ENCODE assay signal across 8 mouse cellular contexts in the genomic region with DNA sequence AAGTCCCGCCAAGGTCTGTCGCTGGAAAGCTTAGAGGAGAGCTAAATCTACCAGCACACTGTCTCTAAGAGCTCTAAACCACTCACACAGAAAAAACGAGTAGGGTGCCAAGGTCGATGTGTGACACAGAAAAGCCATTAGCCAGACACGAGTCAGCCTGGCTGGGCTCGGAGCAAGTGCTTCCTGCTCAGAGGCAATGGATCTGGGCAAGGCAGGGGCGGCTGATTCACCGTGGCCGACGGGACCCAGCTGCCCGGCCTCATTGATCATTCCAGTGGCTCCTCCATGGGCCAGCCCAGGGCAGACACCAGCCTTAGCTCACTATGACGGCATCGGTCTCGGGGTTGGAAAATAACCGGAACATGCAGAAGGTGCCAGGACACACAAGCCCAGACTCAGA.
A peak's percentile ranks its signal among the peaks of the same experiment; 100 is the strongest.
DNase-seq lines count a peak whose midpoint lies in the region; ATAC-seq lines count a peak whose summit lies in the region.

No protein-coding gene starts in this region.

- H3K4me3 ChIP-seq in embryonic facial prominence, embryonic 14.5 days (ENCODE audit: low read depth, low read length), result no peak overlapping the region
- no peak overlapping the region for H3K4me3 ChIP-seq in limb, embryonic 10.5 days

- no peak overlapping the region for H3K9ac ChIP-seq in embryonic facial prominence, embryonic 14.5 days (ENCODE audit: low read depth, low read length)

- H3K4me1 ChIP-seq in embryonic facial prominence, embryonic 14.5 days (ENCODE audit: control insufficient read depth, insufficient read depth, low read length), result peaks cover 4% of the 10 kb centered on the region
- H3K4me1 ChIP-seq in limb, embryonic 10.5 days, result peaks cover 36% of the 10 kb centered on the region

- H3K4me2 ChIP-seq in embryonic facial prominence, embryonic 14.5 days (ENCODE audit: low read depth, low read length), result no peak overlapping the region

- 43% methylated on average over 15 of the region's 15 CpGs for WGBS in embryonic facial prominence, embryonic 14.5 days
- 46% methylated on average over 15 of the region's 15 CpGs for WGBS in limb, embryonic 10.5 days

- intact Hi-C loops in heart, postnatal 36 days (cut with DNase I), result loop anchor here (5.0 kb wide), 1 partner anchor 36 kb away; no protein-coding TSS in a partner anchor

- no peaks in the 10 kb centered on the region for H3K36me3 ChIP-seq in embryonic facial prominence, embryonic 14.5 days (ENCODE audit: control insufficient read depth, insufficient read depth, low read length)
- peaks cover 5% of the 10 kb centered on the region; the same call in 1 of the 2 replicates for H3K36me3 ChIP-seq in limb, embryonic 10.5 days

- no peak overlapping the region for H3K27ac ChIP-seq in embryonic facial prominence, embryonic 14.5 days (replicated peaks; ENCODE audit: low read depth, low read length)
- H3K27ac ChIP-seq in limb, embryonic 10.5 days, result 0 out of 2 replicates have a peak overlapping the region, but pooled peaks have one; percentile 30

- H3K9me3 ChIP-seq in embryonic facial prominence, embryonic 14.5 days (ENCODE audit: control insufficient read depth, low read length), result no peaks in the 10 kb centered on the region
- no peaks in the 10 kb centered on the region for H3K9me3 ChIP-seq in limb, embryonic 10.5 days (replicated peaks)

- DNase-seq in urinary bladder, adult 18-20 months (ENCODE audit: low spot score in 2 of 2), result peak; percentile 18 to 23
- no peak for DNase-seq in urinary bladder, adult 2 months (ENCODE audit: low spot score)
- no peak for DNase-seq in embryonic facial prominence, embryonic 14.5 days (ENCODE audit: low spot score)
- DNase-seq in heart, postnatal 36 days, result peak; percentile 54 to 60
- peak; percentile 37 for DNase-seq in limb, embryonic 10.5 days (ENCODE audit: low spot score)
- peak; percentile 41 for DNase-seq in neural tube, embryonic 10.5 days (ENCODE audit: extremely low spot score, low spot score)
- no peak for DNase-seq in c-Kit-positive CD71-positive TER-119-positive erythroid progenitor cells, embryonic 14.5 days (ENCODE audit: low spot score)

- peak; percentile 62 for ATAC-seq in embryonic facial prominence, embryonic 14.5 days (ENCODE audit: low read depth)
- ATAC-seq in monocyte, adult 5-6 weeks (replicated peaks; ENCODE audit: insufficient number of reproducible peaks, low FRiP score, low TSS enrichment, poor library complexity, severe bottlenecking), result no peak

- H3K27me3 ChIP-seq in embryonic facial prominence, embryonic 14.5 days (replicated peaks; ENCODE audit: control insufficient read depth, insufficient read depth, low read length), result no peaks in the 10 kb centered on the region
- H3K27me3 ChIP-seq in limb, embryonic 10.5 days (ENCODE audit: low read depth, poor library complexity, severe bottlenecking), result no peaks in the 10 kb centered on the region

Comparison
In these comparisons a context has a peak if more than half of its experiments do, and no peak if none do; other contexts are left out.
1. DNase-seq: peak in urinary bladder, adult 18-20 months (2 of 2), heart, postnatal 36 days (2 of 2), limb, embryonic 10.5 days (single experiment) and neural tube, embryonic 10.5 days (single experiment); none in urinary bladder, adult 2 months (single experiment), embryonic facial prominence, embryonic 14.5 days (single experiment) and c-Kit-positive CD71-positive TER-119-positive erythroid progenitor cells, embryonic 14.5 days (single experiment).